Mouse (Mus musculus) kidney, postnatal 36 days (tissue): ENCODE measurements around the gene Cdc42.

ENCODE experiments used
- DNase-seq, 2 experiments: peaks; one replicate each; pipeline ENCODE4 v3.0.0; 2021 to 2022; ENCODE audit warnings: mixed read lengths in 2 of 2

Cdc42 gene

DNA sequence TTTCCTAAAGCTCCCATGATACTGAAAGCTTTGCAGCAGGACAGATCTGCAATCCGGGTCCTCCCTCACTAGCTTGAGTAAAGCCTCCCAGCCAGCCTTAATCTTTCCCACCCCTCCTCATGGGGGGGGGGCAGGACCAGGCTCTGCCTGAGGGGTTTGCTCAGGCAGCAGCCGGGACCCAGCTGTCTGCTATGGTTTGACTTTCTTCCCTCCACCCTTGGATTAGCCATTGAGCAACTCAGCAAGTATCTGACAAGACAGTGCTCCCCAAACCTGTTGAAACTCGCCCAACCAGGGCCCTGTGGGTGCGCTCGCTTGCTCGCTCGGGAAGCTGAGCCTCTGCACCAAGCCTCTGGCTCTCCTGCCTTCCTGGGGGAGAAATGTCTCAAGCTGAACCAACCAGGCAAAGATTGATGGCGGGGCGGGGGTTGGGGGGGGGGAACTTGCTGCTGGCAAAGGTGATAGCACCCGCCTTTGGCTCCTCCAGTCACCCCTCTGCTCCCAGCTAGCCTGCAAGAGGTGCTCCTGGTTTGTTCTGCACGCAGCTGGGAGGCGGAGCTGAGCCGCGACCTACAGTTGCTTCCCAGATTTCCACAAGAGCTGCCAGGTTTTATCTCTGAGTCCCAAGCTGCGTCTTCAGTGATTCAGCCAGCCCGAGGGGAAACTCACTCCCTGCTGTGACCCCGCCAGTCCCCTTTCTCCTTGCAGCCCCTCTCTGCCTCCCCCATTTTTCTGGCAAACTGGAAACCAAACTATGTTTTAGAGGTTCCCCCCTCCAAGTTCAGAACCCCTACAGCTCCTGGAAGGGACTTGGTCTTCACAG is 74.7 kb downstream of the Cdc42 start:
- DNase-seq: no peak

GRCm38 (mm10) chr4:137282122-137282521 is 75.4 kb downstream of the Cdc42 start:
- DNase-seq: no peak

GRCm38 (mm10) chr4:137281273-137281672 is 76.2 kb downstream of the Cdc42 start:
- no peak for DNase-seq

DNA sequence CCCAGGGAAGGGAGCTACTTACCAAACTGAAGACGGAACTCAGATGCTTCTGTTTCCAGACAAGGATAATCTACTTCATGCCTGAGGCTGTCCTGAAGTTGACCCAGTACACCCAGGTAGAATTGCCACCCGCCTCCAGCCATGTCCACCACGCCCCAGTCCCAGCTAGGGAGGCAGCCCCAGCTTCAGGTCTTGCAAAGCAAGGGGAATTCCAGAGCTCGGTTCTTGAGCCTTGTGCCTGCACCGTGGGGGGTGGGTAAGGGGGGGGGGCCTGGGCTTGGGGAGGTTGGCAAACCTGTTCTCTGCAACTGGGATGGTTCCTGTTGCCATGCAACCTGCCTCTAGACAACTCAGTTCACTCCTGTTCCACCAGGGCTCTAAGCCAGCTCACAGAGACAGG is 78.2 kb downstream of the Cdc42 start:
- no peak for DNase-seq

- DNase-seq: no peak
Observed at GRCm38 (mm10) chr4:137278144-137279040, 79.1 kb downstream of the Cdc42 start.

DNA sequence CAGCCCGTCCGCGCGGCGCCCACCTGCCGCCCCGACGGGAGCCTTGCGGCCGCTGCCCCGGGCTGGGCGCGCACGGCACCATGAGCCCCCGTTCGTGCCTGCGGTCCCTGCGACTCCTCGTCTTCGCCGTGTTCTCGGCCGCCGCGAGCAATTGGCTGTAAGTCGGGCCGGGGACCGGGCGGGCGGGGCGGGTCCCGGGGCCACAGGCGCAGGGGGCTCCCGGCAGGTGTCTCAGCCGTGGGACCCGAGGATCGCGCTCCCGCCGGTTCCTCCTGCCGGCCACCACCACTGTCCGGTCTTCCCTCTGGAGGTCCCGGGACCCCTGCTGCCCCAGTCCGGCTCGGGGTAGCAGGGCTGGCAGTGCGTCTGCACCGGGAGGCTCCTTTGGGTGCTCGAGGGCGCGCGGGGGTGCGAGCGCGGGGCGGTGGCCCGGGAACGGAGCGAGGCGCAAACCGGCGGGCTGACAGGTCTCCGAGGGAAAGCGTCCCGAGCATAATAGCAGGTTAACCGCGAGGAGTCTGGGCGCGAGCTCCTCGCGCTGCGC is 79.8 kb downstream of the Cdc42 start:
- DNase-seq: no peak

DNA sequence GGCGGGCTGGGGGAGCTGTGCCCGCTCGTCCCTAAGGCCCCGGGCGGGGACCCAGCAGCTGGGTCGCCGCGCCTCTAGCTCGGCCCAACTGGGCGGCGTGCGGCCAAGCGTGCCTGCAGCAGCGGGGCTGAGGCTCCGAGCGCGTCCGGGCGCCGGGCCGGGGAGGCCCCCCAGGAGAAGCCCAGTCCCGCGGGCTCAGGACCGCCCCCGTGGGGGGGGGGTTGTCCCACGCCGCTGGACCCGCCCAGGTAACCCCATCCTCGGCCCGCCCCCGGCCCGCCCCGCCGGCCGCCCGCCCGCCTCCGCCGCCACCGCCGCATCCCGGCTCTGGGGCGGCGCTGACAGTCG is 80.4 kb downstream of the Cdc42 start, which contains the start of gene Wnt4:
Gene Wnt4, plus strand, starts transcription at position 324 of the 348 bp plus-strand sequence.
- peak; percentile 34 to 64 for DNase-seq

DNA sequence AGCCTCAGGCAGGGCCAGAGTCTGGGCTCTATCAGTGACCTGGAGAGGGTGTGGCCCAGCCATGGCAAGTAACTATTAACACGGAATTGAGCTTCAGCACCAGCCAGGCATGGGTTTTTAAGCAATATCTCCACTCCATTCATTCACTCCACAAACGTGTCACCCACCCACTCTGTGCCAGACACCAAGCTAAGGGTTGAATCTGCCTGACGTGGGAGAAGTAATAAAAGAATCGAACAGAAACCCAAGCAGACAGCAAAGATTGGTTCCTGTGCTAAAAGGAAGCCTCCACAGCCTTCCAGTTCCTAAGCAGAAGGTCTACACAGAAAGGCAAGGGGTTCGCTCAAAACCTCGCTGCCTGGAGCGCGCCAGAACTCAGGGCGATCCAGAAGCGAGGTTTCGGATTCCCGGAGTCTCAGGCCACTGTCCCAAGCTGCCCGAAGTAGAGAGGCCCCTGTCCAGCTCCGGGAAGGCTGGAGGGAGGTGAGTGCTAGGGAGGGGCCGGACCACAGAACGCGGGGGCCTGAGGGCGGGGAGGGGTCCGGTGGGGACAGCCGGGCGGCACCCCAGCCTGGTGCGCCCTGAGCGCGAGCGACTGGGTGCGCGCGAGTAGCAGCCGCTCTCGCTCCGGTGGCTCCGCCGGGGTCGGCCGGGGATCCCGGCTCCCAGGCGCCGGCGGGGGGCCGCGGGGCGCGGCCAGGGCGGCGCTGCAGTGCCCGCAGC is 80.9 kb downstream of the Cdc42 start:
- DNase-seq: peak in 1 of 2 experiments; percentile 19

DNA sequence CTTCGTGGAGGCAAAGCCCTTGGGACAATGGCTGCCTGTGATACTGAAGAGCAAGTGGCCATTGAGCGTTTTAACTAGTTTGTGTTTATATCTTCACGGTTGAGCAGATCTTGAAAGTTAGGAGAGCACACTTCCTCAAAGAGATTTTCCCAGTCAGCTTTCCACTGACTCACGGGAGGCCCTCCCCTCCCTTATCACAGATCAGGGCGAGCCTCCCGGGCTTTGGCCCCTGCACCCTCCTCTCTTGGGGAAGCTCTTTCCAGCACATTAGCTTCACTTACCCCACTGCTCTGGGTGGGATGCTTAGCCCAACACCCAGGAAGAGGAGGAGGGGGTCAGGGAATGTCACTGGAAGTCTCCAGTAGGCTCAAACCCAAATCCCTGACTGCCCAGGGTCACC is 83.2 kb downstream of the Cdc42 start:
- DNase-seq: no peak

- no peak for DNase-seq
Observed at GRCm38 (mm10) chr4:137271856-137272255, 85.7 kb downstream of the Cdc42 start.
